Mouse (Mus musculus) adrenal gland, adult 2 months (tissue): Measurements from ENCODE around the gene Slc4a4. TPM values are rescaled to one million over a fixed set of nuclear protein-coding genes. Genes with fewer than 3 reads are reported as not detected.

Source experiments
- DNase-seq: peaks from one replicate; pipeline ENCODE4 v3.0.0; 2021
- polyA plus RNA-seq: library from polyadenylated mRNA; depleted of rRNA; stranded (reverse); fragments of >200 nt; gene quantifications from 2 replicates; pipeline ENCODE4 v1.2.3, GENCODE M21; 2012
- total RNA-seq, 2 experiments: library from RNA; stranded (reverse); gene quantifications; 2 replicates each; pipeline ENCODE4 v1.2.3; 2021

Gene Slc4a4
- total and polyA plus RNA-seq, 3 experiments = 3.3 to 65.1 (median 42.7) TPM

GRCm38 (mm10) chr5:88916501-88916971 is 29.9 kb downstream of the Slc4a4 start:
- peak; percentile 24 for DNase-seq

DNA sequence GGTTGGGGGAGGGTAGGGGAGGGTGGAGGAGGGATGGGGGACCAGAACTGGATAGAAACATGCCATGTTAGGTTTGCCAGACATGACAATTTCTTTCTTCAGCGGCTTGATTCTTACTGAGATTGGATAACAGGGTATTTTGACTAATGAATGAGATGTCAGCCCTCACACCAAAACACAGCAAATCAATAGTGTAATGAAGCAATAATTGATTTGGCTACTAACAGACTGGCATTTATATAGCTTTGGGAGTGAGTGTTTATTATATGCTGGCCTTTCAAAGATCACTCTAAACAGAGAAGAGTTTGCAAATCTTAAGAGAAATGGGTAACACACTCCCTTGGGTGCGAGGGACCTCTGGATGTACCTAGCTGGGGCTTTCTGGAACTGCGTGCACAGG is 30.6 kb downstream of the Slc4a4 start:
- no peak for DNase-seq

DNA sequence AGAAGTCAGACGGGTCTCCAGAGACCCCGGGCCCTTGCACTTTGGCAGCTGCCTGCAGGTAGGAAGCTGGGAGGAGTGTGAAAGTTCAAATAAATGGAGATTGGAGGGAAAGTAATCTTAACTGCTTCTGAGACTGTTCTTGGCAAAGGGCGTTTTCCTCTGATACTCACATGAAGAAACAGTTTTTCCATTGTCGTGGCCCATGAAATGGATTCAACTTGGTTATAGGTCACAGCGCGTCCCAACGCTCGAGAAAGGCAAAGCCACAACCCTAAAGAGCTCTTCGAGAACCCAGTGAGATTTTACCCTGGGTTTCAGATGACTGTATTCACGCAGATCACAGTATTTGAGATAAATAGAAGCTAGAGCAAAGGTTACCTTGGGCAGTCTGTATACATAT is 31.0 kb downstream of the Slc4a4 start:
- no peak for DNase-seq

DNA sequence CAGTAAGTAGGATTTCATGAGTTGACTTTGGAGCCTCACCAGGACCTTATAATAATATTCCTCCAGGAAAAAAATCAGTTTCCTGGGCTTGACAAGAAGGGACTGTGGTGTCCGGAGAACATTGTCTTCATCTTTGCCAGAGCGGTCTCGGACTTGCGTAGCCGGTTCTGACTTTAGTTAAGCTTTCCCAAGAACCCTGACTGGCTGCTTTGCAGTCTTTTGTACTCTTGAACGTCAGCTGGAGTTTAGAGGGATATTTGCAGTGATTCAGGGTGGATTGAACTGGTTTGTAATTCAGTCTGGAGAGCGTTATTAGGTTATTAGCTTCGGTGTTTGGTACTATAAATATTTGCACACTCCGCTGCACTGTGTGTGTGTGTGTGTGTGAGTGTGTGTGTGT is 31.9 kb downstream of the Slc4a4 start:
- DNase-seq = no peak

GRCm38 (mm10) chr5:88925576-88925975 is 39.0 kb downstream of the Slc4a4 start:
- no peak for DNase-seq

DNA sequence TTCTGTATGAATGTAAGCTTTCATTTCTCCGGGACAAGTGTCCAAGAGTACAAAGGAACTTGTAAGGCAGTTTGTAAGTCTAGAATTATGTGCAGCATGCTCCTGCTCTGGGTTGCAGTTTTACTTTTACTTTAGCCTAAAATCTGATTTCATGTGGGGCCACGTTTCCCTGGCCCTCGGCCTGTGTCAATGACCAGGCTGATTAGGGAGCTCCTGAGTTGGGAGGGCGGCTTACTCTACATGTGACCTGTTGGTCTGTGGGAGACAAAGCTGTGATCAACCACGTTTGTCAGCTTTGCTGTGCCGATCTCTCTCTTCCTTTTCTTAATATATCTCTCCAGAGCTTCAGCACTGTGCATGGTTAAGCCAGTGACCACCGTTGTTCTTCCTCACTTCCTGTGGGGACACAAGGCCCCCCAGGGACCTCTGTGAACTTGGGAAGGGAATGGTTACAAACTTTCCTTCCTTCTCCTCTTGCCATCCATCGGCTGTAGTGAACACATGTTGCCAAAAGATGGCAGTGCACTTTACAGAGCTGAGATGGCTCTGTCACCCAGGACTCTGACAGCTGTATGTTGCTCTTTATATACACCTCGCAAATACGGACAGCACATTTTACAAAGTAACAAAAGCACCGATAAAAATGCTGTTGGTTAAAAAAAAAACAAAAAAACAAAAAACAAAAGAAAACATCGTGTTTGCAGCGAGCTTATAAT is 41.7 kb downstream of the Slc4a4 start:
- no peak for DNase-seq

DNA sequence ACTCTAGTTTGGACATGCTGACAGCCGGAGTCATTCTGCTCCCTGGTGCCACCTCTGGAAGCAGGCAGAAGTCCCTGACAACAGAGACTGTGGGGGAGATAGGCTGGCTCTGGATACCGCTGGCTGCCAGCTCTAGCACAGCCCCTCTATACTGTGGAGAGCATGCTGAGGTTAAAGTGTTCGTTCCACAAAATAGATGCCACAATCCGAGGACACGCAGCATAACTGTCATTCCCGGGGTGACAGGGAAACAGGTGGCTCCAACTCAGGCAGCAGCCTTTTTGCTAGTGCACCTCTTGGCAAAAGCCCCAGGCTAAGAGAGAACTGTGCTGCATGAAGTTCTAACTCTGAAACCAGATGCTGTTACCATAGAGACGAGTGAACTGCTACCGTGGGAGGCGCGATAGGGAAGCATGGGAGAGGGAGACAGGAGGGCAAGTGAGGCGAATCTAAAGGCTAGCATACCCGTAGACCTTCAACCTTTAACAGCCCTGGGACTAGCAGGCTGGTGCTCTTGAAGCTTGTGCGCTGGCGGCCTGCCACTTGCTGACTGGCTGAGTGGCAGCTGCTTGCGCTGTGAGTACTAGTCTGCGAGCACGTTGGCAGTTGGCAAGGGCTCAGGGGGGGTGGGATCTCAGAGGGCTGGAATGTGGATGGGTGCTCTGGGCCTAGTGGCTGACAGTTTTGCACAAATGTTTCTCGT is 42.9 kb downstream of the Slc4a4 start:
- DNase-seq = peak; percentile 72

DNA sequence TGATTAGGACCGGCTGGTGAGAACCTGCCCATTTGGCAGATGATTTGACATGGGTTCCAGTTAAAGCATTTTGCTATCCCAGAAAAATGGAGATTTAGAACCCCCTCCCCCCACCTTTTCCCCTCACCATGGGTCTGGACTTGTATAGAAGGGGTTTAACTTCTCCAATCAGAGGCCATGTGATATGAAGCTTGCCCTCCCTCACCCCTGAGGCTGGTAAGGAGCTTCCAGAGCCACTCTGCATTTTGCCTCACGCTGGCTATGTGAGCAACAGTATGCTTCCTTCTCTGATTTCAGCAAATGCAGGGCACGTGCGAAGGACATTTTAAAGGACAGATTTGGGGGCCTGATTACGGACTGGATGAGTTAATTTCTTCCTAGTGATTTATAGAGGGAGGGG is 43.5 kb downstream of the Slc4a4 start:
- DNase-seq = no peak

- DNase-seq = no peak
Measured at GRCm38 (mm10) chr5:88930611-88931010, 44.0 kb downstream of the Slc4a4 start.

DNA sequence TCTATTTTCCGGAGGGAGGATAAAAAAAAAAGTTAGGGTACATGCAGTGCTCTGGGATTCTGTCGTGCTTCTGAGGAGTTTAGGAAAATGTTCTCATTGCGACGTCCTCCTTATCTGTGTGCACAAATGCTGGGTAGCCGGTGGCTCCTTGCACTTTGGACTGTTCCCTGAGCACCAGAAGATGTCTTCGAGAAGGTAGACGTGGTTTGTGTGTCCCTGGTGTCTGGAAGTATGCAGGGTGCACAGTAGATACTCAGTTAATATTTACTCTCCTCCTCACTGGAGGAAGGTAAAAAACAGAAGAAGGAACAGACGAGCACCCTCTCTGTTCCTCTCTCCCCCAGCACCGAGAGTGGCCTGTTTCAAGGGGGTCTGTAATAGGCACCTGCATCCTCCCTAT is 44.6 kb downstream of the Slc4a4 start:
- no peak for DNase-seq

DNA sequence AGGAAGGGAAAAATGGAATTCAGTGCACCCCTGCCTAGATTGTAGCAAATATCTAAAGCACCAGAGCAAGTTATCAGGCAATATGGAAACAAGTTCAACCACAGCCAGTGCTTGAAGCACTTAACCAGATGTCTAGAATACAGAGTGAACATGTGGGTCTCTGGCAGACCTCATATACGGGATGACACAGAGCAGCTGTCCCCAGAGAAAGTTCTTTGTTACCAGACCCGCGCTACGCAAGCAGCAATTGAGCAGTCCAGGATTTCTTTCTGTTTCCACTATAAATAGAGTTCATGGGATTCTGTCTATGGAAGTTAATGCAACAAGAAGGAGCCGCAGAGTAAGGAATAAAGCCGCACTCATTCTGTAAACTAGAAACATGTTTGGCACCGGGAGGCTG is 46.8 kb downstream of the Slc4a4 start:
- DNase-seq = no peak

GRCm38 (mm10) chr5:88933946-88934345 is 47.3 kb downstream of the Slc4a4 start:
- DNase-seq = no peak

DNA sequence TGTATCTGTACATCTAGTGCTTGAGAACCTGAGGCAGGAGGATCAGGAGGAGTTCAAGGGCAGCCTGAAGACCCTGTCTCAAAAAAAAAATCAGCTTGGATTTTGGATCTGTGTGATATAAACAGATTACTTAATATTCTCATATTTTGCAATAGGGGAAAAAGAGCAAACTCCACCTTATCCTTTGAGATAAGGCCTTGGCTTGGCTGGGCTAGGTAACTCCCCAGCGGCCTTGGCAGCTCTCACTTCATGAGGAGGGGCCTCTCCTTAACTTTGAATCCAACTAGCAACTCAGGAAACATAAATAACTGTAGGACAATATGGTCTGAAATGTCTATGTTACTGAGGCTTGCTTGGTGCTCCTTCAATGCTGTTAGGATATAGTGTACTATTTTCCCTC is 51.6 kb downstream of the Slc4a4 start:
- DNase-seq = peak; percentile 27

DNA sequence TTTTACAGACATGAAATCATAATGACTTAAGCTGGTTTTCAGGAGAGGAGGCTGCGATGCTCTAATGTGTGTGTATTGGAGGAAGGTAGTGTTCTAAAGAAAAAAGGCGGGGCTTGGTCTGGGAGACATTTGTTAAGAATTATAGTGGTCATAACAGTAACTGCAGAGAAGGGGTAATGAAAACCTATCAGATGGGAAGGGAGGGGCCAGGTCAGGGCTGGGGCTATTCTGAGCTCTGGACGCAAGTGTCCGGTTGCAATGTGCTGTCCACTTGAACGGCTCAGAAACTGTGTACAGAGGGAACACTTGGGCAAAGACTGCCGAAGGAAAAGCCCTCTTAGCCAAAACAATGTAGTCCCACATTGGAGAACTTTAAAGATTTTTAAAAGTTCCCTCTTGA is 52.5 kb downstream of the Slc4a4 start:
- DNase-seq = no peak

DNA sequence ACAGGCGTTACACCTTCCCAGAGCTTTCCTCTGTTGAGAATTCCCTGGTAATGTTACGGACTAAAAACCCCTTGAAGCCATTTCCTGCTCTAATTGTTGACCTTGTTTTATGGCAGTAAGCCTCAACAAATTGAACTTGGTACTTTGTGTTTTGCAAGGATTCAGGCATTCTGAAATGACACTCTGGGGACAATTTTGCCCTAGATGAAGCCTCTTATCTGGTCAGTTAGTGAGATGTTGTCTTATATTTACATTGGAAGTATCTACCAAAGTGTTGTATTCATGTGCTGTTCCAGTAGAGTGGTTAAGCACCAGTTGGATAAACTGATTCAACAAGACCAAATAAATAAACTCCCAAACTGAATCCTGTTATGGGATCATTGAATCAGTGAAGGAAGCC is 53.2 kb downstream of the Slc4a4 start:
- no peak for DNase-seq

DNA sequence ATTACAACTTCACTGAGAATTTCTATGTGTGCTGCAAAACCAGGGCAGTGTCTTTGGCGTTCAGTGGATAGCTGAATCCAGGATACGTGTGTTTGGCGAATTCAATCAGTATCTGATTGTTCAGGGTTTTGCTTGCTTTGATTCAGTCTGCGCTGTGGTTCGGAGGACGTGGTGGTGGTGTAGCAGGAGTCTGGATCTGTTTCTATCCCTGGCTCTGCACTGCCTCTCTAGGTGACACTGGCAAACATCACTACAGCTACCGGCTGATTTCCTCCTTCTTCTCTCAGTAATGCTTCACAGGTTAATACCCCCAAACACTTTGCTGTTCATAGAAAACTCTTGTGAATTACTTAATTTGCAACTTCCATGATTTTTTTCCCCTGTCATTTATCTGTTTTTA is 55.3 kb downstream of the Slc4a4 start:
- DNase-seq = no peak

GRCm38 (mm10) chr5:88945661-88946339 is 59.2 kb downstream of the Slc4a4 start:
- DNase-seq = no peak

- DNase-seq = no peak
Measured at GRCm38 (mm10) chr5:88950337-88950736, 63.7 kb downstream of the Slc4a4 start.

DNA sequence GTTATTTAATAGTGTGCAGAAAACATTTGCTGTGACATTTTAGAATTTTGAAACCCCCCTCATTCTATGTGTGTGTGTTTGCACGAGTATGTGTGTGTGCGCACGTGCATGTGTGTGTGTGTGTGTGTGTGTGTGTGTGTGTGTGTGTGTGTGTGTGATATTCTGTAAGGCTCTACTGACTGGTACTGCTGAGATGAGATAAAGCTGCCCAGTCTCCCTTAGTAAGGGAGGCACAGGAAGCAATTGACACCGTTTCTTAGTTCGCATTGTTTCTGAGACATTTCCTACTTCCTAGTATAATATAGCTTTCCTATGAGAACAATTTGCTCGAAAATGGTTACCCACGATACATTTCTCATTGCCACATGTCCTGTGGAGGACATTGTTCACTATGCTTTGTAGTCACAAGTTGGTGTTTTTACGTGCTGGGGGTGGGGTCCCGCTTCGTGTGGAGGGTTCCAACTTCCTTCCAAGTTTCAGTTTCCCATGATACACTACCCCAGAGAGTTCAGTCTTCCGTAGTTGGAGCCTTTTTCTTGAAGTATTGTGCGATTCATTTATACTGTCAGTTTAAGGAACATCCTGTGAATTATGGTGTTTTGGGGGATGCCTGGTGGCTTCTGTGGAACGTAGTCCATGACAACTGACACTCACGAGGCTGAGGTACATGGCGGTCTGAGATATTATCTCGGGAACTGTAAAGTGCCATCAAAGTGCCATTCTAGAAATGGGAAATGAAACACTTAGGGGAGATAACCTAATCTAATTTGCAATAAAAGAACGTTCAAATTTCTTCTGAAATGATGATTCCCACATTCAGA is 66.3 kb downstream of the Slc4a4 start:
- DNase-seq = no peak

DNA sequence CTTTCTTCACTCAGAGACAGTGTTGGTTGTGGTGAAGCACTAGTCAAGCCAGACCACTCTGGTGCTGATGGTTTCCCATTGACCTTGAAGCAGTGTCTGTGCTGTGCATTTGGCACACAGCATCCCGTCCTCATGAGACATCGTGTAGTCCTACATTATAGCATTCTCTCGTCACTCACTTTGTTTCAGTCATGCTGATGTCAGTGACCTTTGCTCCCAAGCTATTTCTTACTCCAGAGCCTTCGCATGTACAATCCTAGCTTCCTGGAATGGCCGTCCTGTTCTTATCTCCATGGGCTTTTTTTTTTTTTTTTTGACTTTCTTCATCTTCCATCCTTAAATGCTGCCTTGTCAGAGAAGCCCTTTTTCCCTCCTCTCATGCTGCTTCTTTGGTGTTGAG is 71.1 kb downstream of the Slc4a4 start:
- no peak for DNase-seq

GRCm38 (mm10) chr5:88958966-88959365 is 72.3 kb downstream of the Slc4a4 start:
- DNase-seq = no peak

- DNase-seq = no peak
Measured at GRCm38 (mm10) chr5:88959412-88959811, 72.8 kb downstream of the Slc4a4 start.
